Mouse (Mus musculus): ENCODE data around the gene Abca4. TPM values are rescaled to one million over a fixed set of nuclear protein-coding genes. Genes with fewer than 3 reads are reported as not detected.
"Not testable (repeated sequence)": the region's sequence is repeated elsewhere in the genome, so short reads cannot be mapped to it uniquely, and the experiment has no call there.

The Abca4 gene
- total and polyA plus RNA-seq, 3 experiments, result 0.15 to 0.49 TPM; not detected in 1

GRCm38 (mm10) chr3:122078141-122078540, 33.9 kb downstream of the Abca4 start:
- DNase-seq (ENCODE audit: low read depth, low spot score), result no peak
- Histone ChIP-seq H3K4me3 (ENCODE audit: control insufficient read depth in 1 of 2, insufficient read depth in 1 of 2, low read depth in 2 of 2, low read length in 2 of 2) (no peak overlapping the region), H3K4me1 (ENCODE audit: control insufficient read depth in 1 of 2, insufficient read depth in 2 of 2, low read length in 2 of 2) (no peaks in the 10 kb centered on the region)

GRCm38 (mm10) chr3:122079172-122079571, 34.9 kb downstream of the Abca4 start:
- Histone ChIP-seq H3K9ac (ENCODE audit: control insufficient read depth, low read depth, low read length, poor library complexity, severe bottlenecking) (no peak overlapping the region), H3K4me1 (ENCODE audit: control insufficient read depth in 1 of 2, insufficient read depth in 2 of 2, low read length in 2 of 2) (no peaks in the 10 kb centered on the region), H3K27me3 (ENCODE audit: control insufficient read depth in 1 of 2, insufficient read depth in 2 of 2, low read length in 2 of 2) (peaks cover 0 to 1% of the 10 kb centered on the region in 2 experiments; a peak in 1 of 4 replicates), H3K79me2 (ENCODE audit: control insufficient read depth, insufficient read depth, low read length, poor library complexity) (no peaks in the 10 kb centered on the region), H3K4me3 (ENCODE audit: control insufficient read depth in 1 of 2, insufficient read depth in 1 of 2, low read depth in 2 of 2, low read length in 2 of 2) (no peak overlapping the region), H3K36me3 (ENCODE audit: control insufficient read depth in 1 of 2, insufficient read depth in 2 of 2, low read length in 2 of 2) (no peaks in the 10 kb centered on the region), H3K27ac (ENCODE audit: control insufficient read depth, low read depth, low read length) (no peak overlapping the region), H3K9me3 (replicated peaks; ENCODE audit: insufficient read depth, low read length) (no peaks in the 10 kb centered on the region)
- TF ChIP-seq TAL1 (IDR thresholded peaks at IDR 0.05; ENCODE audit: low read length) (no peak), NRF1 (IDR thresholded peaks at IDR 0.05; ENCODE audit: insufficient read depth, low read depth, low read length, poor library complexity, severe bottlenecking) (no peak), SMC3 (IDR thresholded peaks at IDR 0.05; ENCODE audit: low read depth, low read length) (no peak), POLR2AphosphoS5 (IDR thresholded peaks at IDR 0.05; ENCODE audit: borderline replicate concordance, low read depth, low read length) (no peak), MAZ (IDR thresholded peaks at IDR 0.05; ENCODE audit: low read depth, low read length) (no peak), USF2 (IDR thresholded peaks at IDR 0.05; ENCODE audit: borderline replicate concordance in 1 of 2, insufficient read depth in 1 of 2, low read depth in 1 of 2, low read length in 2 of 2) (no peak), TBP (IDR thresholded peaks at IDR 0.05; ENCODE audit: low read depth, low read length) (no peak), GABPA (IDR thresholded peaks at IDR 0.05; ENCODE audit: low read depth, low read length) (no peak), RCOR1 (IDR thresholded peaks at IDR 0.05; ENCODE audit: low read depth, low read length) (no peak), GATA1 (IDR thresholded peaks at IDR 0.05; ENCODE audit: low read depth, low read length) (no peak), MAX (IDR thresholded peaks at IDR 0.05; ENCODE audit: low read length) (no peak), HCFC1 (IDR thresholded peaks at IDR 0.05; ENCODE audit: low read depth, low read length) (no peak), MYC (IDR thresholded peaks at IDR 0.05; ENCODE audit: low read depth, low read length) (no peak), MAFK (IDR thresholded peaks at IDR 0.05; ENCODE audit: borderline replicate concordance, low read depth, low read length) (no peak), MXI1 (IDR thresholded peaks at IDR 0.05; ENCODE audit: low read depth, low read length) (no peak), MEF2A (IDR thresholded peaks at IDR 0.05; ENCODE audit: extremely low read depth, insufficient replicate concordance, low read depth, low read length, poor library complexity, severe bottlenecking) (no peak), SIN3A (IDR thresholded peaks at IDR 0.05; ENCODE audit: low read length) (no peak), ELF1 (IDR thresholded peaks at IDR 0.05; ENCODE audit: low read depth, low read length) (no peak)
- no peak for DNase-seq (ENCODE audit: low read depth, low spot score)

More at GRCm38 (mm10) chr3:122078141-122078540, 33.9 kb downstream of the Abca4 start:
- no peak overlapping the region for H3K27ac ChIP-seq (ENCODE audit: control insufficient read depth, low read depth, low read length)
- no peaks in the 10 kb centered on the region for H3K9me3 ChIP-seq (replicated peaks; ENCODE audit: insufficient read depth, low read length)
- H3K9ac ChIP-seq (ENCODE audit: control insufficient read depth, low read depth, low read length, poor library complexity, severe bottlenecking), result no peak overlapping the region
- H3K27me3 ChIP-seq (ENCODE audit: control insufficient read depth in 1 of 2, insufficient read depth in 2 of 2, low read length in 2 of 2), result no peaks in the 10 kb centered on the region; a peak in 1 of 4 replicates
- H3K79me2 ChIP-seq (ENCODE audit: control insufficient read depth, insufficient read depth, low read length, poor library complexity), result no peaks in the 10 kb centered on the region
- no peaks in the 10 kb centered on the region for H3K36me3 ChIP-seq (ENCODE audit: control insufficient read depth in 1 of 2, insufficient read depth in 2 of 2, low read length in 2 of 2)
- TF ChIP-seq MXI1 (IDR thresholded peaks at IDR 0.05; ENCODE audit: low read depth, low read length) (no peak), MYB (IDR thresholded peaks at IDR 0.05; ENCODE audit: low read depth, low read length) (no peak), POLR2AphosphoS5 (IDR thresholded peaks at IDR 0.05; ENCODE audit: borderline replicate concordance, low read depth, low read length) (no peak), GATA1 (IDR thresholded peaks at IDR 0.05; ENCODE audit: low read depth, low read length) (no peak), GABPA (IDR thresholded peaks at IDR 0.05; ENCODE audit: low read depth, low read length) (no peak), RAD21 (IDR thresholded peaks at IDR 0.05; ENCODE audit: low read depth, low read length) (no peak), EP300 (IDR thresholded peaks at IDR 0.05; ENCODE audit: low read depth in 1 of 2, low read length in 2 of 2) (no peak), CHD1 (IDR thresholded peaks at IDR 0.05; ENCODE audit: low read depth, low read length) (no peak), KAT2A (conservative IDR thresholded peaks at IDR 0.05; ENCODE audit: low read depth, low read length) (no peak), POLR2AphosphoS2 (IDR thresholded peaks at IDR 0.05; ENCODE audit: low read length) (no peak)

GRCm38 (mm10) chr3:122081634-122082033, 37.4 kb downstream of the Abca4 start:
- not testable (repeated sequence) for DNase-seq (ENCODE audit: low read depth, low spot score); H3K9ac ChIP-seq (ENCODE audit: control insufficient read depth, low read depth, low read length, poor library complexity, severe bottlenecking); H3K4me1 ChIP-seq (ENCODE audit: control insufficient read depth in 1 of 2, insufficient read depth in 2 of 2, low read length in 2 of 2); H3K79me2 ChIP-seq (ENCODE audit: control insufficient read depth, insufficient read depth, low read length, poor library complexity); H3K36me3 ChIP-seq (ENCODE audit: control insufficient read depth in 1 of 2, insufficient read depth in 2 of 2, low read length in 2 of 2); H3K9me3 ChIP-seq (replicated peaks; ENCODE audit: insufficient read depth, low read length); H3K27me3 ChIP-seq (ENCODE audit: control insufficient read depth in 1 of 2, insufficient read depth in 2 of 2, low read length in 2 of 2); H3K27ac ChIP-seq (ENCODE audit: control insufficient read depth, low read depth, low read length); H3K4me3 ChIP-seq (ENCODE audit: control insufficient read depth in 1 of 2, insufficient read depth in 1 of 2, low read depth in 2 of 2, low read length in 2 of 2)
